Mouse (Mus musculus): ENCODE measurements at regions not wholly inside any gene's neighbourhood (a gene's known extent, or its start where the extent isn't known, plus 50 kb on each side); places are given as distances from the start of the nearest gene placed in this dataset.
"Not testable (repeated sequence)": the region's sequence is repeated elsewhere in the genome, so short reads cannot be mapped to it uniquely, and the experiment has no call there.

- in situ Hi-C loops (cut with MboI, MseI): no loop called here
These were observed 697.8 kb upstream of the Got2 start for GRCm38 (mm10) chr8:96586129-96586528.

GRCm38 (mm10) chr8:96552512-96552911 is 664.2 kb upstream of the Got2 start:
- in situ Hi-C loops (cut with MboI, MseI): no loop called here

DNA sequence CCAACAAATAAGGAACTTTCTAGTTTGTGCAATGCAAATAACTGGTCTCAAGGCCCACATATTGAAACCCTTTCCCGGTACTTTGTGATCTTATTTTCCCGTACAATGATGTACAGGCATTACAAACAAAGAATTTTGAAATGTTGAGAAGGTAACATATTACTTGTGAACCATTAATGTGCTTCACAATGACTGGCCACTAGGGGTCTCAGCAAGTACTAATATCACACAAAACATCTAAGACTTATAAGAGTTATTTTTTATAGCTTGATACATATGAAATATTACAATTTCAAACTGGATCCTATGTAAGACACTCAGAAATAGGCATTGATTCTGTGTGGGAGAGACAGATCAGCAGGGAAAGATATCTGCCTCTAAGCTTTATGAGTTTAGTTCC is 662.1 kb upstream of the Got2 start:
- in situ Hi-C loops (cut with MboI, MseI): no loop called here

GRCm38 (mm10) chr8:96548663-96549062 is 660.3 kb upstream of the Got2 start:
- in situ Hi-C loops (cut with MboI, MseI): no loop called here

DNA sequence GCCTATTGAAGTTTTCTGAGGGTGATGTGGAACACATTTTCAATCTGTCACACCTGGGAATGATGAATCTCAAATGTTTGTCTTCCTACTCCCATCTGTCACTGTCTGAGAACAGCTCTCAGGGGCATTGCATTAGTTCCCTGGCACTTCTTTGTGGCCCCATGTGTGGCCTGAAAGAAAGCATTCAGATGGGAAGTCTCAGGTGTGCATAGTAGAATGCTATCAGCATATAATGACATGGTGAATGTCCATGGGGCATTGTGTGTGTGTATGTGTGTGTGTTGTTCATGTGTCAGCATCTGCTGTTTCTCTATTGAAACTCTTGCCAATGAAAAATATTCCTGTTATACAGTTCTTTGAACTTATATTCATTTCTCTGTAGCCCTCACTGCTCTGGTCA is 659.8 kb upstream of the Got2 start:
- in situ Hi-C loops (cut with MboI, MseI): no loop called here

- in situ Hi-C loops (cut with MboI, MseI): no loop called here
These were observed 653.9 kb upstream of the Got2 start for GRCm38 (mm10) chr8:96542215-96542614.

DNA sequence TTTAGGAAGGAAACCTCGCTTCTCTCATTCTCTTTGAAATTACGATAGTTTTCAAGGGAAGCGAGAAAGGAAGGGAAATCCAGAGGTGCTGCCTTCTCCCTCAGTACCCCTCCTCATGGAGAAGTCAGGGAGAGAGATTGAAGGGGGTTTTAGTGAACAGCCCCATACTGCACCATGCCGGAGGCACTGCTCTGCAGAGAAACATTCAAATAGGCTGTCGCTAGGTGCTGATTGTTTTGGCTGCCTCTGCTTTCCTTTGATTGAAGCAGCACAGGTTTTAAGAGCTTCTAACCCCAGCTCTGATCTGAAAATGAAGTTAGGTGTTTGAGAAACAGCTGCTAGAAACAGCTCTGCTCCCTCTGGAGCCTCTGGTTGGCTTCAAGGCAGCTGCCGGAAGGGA is 610.5 kb upstream of the Got2 start:
- in situ Hi-C loops (cut with MboI, MseI): loop anchor here in 1 of 2 experiments (25.0 kb wide), 1 partner anchor 1913 kb away; no protein-coding TSS in a partner anchor

DNA sequence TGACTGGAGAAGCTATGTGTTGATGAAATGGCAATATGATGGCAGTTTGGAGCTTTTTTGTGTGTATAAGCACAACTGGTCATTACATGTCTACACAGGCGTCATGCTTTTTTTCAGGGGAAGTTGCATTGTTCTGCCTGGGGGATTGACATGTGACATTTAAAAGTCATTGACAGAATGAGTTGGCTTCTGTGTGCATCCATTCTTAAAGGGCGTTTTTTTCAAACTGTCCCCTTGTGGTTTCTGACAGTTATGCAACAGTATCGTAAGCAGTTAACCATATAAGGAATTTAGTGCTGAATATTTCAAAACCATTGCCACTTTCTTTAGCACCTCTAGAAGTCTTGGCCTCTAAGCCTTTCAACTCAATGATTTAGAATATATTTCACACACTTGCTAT is 607.1 kb upstream of the Got2 start:
- in situ Hi-C loops (cut with MboI, MseI): loop anchor here in 1 of 2 experiments (25.0 kb wide), 1 partner anchor 1917 kb away; no protein-coding TSS in a partner anchor

DNA sequence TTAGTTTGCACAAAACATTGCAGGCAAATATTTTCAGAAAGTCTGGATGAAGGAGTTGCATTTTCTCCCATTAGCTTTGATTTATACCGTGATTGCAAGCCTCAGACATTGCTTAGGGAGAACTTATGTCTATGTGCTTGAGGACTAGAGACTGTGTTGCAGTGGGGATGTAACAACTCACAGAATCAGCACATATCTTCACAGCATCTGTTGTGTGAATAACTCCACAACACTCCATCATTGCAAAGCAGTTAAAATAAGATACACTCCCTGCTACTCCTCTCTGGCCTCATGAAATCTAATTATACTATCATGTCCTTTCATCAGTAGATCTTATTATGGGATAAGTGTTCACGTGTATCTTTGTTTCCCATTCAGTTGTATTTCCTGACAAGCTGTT is 601.5 kb upstream of the Got2 start:
- in situ Hi-C loops (cut with MboI, MseI): loop anchor here in 1 of 2 experiments (25.0 kb wide), 1 partner anchor 1922 kb away; no protein-coding TSS in a partner anchor

GRCm38 (mm10) chr8:96488741-96489453 is 600.5 kb upstream of the Got2 start:
- in situ Hi-C loops (cut with MboI, MseI): loop anchor here in 1 of 2 experiments (25.0 kb wide), 1 partner anchor 1923 kb away; no protein-coding TSS in a partner anchor

- in situ Hi-C loops (cut with MboI, MseI): no loop called here
These were observed 567.6 kb upstream of the Got2 start for GRCm38 (mm10) chr8:96455915-96456314.

- in situ Hi-C loops (cut with MboI, MseI): no loop called here
These were observed 567.0 kb upstream of the Got2 start for GRCm38 (mm10) chr8:96455336-96455735.

DNA sequence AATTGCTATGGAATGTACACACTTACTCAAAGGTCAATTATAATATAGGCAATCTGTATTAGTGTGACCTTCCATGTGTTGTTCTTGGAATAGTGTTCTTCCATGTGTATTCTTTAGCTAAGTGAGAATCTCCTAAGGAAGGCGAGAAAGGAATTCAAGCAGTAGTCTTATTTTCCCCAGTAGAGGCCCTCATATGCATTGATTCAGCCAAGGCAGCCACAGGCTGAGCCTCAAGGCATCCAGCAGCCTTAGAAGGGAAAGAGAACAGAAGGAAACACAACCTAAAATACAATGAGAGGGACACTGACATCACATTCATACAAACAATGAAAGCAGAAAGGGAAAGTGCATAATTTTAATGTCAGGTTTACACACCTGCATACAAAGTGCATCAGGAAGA is 541.4 kb upstream of the Got2 start:
- in situ Hi-C loops (cut with MboI, MseI): no loop called here

GRCm38 (mm10) chr8:96426900-96427299 is 538.6 kb upstream of the Got2 start:
- in situ Hi-C loops (cut with MboI, MseI): no loop called here

GRCm38 (mm10) chr8:96409601-96410000 is 521.3 kb upstream of the Got2 start:
- in situ Hi-C loops (cut with MboI, MseI): loop anchor here in 1 of 2 experiments (10.0 kb wide), 1 partner anchor 725 kb away; no protein-coding TSS in a partner anchor

DNA sequence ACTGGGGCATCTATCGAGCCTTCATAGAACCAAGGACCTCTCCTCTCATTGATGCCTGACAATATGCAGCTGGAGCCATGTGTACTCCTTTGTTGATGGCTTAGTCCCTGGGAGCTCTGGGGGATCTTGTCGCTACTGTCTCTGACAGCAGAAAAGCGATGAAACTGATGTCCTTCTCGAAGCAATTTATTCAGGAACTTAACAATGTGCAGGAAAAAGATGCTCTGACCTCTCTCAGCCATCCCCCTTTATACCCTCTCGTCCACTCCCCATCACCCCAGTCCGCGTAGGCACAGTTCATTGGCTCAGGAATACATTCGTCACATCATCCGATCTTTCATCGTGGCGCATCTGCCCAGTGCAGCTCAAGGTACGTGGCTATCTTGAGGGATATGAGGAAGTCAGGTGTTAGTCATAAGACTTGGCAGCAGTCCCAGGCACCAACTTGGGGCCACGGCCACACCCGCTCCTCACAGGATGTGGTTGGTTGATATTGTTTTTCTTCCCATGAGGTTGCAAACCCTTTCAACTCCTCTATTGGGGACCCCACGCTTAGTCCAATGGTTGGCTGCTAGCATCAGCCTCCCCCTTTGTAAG is 516.3 kb upstream of the Got2 start:
- in situ Hi-C loops (cut with MboI, MseI): loop anchor here in 1 of 2 experiments (10.0 kb wide), 1 partner anchor 720 kb away; no protein-coding TSS in a partner anchor

- in situ Hi-C loops (cut with MboI, MseI): loop anchor here in 1 of 2 experiments (10.0 kb wide), 1 partner anchor 719 kb away; no protein-coding TSS in a partner anchor
These were observed 515.3 kb upstream of the Got2 start for GRCm38 (mm10) chr8:96403669-96404068.

GRCm38 (mm10) chr8:96399381-96399780 is 511.0 kb upstream of the Got2 start:
- in situ Hi-C loops (cut with MboI, MseI): not testable (repeated sequence)

- in situ Hi-C loops (cut with MboI, MseI): no loop called here
These were observed 504.7 kb upstream of the Got2 start for GRCm38 (mm10) chr8:96393024-96393423.

DNA sequence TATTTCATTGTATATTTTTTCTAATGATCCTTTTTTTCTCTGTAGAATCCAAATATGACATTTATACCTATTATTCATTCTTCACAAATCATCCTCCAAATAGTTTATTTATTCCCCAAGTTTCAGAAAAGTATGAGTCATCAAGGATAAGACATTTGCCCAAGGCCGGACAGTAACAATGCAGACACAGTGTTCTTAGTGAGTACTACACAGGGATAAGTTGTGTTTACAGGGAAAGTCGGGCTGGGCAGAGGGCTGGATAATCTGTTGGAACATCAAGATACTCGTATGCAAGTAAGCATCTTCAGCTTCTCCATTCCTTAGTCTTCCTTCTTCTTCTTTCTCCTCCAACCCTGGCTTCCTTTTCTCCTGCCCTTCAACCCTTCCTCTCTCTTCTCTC is 500.9 kb upstream of the Got2 start:
- in situ Hi-C loops (cut with MboI, MseI): no loop called here

- in situ Hi-C loops (cut with MboI, MseI): no loop called here
These were observed 482.2 kb upstream of the Got2 start for GRCm38 (mm10) chr8:96370500-96370899.

- in situ Hi-C loops (cut with MboI, MseI): no loop called here
These were observed 474.6 kb upstream of the Got2 start for GRCm38 (mm10) chr8:96362853-96363445.

Measured in T-helper 17 cell (primary cell).